Mouse (Mus musculus) MN1 (cell line): ENCODE data around the gene Fabp3.

ENCODE experiments used
- DNase-seq: peaks from one replicate; pipeline ENCODE4 v3.0.0-alpha.2; 2016; ENCODE audit warnings: low spot score

Fabp3 gene

DNA sequence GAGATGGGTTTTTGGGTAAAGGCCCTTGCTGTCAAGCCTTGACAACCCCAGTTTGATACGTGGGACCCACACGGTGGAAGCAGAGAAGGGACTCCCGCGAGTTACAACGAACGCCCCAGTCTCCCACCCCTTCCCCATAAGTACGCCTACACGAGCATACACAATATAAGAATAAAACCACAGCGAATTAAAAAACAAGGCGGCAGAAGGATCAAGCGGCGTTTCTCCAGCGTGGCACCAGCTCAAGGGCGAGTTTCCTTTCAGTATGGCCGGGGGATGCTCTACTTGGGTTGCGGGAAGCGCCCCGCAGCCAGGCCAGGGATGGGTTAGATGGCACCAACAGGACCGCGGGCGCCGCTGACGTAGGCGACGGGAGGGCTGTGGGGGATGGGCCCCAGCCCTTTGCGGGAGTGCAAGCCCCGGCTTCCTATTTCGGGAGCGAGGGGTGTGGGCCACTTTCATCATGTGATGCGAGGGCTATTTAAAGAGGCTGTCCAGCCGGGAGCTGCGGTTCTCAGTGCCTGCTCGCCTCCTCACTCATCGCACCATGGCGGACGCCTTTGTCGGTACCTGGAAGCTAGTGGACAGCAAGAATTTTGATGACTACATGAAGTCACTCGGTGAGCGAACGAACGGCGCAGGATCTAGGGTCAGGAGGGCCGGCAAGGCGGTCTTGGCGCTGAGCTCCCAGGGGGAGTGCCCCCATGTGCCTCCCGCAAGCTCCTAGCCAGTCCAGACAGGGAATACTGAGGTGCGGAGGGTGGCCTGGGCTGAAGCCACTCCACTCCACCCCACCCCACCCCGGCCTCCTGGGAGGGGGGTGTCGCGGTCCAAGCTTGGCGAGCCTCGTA lies at the start of gene Fabp3, which contains the start of gene Gm10570:
TSS of gene Fabp3 (plus strand) at position 365 of the 851 bp plus-strand sequence.
TSS of gene Gm10570 (minus strand) at position 444 of the 851 bp plus-strand sequence.
- no peak for DNase-seq

DNA sequence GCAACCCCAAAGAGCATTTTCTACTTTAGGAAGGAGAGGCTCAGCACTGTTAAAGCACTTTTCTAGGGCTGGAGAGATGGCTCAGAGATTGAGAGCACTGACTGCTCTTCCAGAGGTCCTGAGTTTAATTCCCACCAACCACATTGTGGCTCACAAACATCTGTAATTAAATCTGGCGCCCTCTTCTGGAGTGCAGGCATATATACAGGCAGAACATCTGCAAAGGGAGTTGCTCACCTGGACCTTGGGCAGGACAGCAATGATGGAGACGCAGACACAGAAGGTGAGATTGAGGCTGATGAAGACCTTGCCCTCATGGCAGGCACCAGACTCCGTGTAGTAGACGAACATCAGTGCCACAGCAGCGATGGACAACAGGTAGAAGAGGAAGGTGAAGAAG lies 48.0 kb upstream of the Fabp3 start:
- no peak for DNase-seq

DNA sequence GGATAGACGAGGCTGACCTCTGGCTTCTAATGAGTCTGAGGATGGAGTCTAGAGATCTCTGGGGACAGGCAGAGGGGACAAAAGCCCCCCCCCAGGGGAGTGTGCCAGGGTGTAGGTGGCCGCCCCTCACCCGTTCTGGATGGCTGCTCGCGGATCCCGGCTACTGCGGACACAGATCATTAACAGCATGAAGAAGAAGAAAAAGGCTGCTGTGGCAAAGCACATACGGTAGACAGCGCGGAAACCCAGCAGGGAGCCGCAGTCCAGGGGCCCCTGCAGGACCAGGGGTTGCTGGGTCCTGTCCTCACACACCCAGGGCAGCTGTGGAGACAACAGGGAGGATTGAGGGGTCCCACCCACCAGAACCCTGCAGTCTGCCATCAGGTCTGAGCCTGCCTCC lies 44.3 kb upstream of the Fabp3 start:
- DNase-seq = no peak

DNA sequence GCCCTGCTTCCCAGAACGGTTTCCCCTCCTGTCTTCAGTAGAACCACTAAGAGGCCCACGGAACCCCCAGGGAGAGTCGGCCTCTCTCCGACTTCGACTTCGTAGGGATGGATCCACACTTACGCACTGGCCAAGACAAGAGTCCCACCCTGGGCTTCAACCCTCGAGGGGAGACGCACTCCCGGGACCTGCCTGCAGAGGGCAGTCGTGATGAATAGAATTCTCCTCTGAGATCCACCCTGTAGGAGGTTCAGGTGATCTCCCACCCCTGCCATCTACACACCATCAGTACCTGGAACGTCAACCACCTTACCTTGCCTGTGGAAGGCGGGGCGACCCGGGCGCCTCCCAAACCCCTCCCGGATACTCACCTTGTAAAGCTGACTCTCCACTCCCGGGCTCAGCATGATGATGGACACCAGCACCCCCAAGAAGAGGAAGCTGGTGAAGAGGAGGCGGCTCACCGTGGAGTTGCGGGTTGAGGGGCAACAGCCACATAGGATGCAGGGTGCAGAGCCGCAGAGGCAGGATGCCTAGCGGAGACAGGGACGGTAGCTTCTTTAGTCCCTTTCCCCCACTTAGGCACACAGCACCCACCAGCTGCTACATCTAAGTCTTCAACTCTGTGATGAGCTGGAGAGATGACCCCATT lies 43.6 kb upstream of the Fabp3 start:
- DNase-seq = peak; percentile 22

DNA sequence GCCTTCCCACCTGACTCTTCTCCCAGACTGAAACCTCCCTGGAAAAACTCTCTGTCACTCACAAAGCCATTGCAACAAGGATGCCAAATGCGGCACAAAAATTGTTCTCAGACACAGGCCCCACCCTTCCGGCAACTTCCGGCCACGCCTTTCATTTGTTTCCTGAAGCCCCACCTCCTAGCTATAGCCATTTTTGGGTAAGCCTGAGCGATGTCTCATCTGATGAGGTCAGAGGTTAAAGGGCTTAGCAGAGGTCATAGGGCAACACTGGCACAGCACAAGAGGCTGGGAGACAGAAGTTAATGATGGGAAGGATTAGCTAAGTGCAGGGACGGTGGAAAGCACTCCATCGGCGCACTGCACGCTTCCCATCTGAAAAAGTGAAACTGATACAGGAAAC lies 41.8 kb upstream of the Fabp3 start:
- DNase-seq = peak; percentile 57

DNA sequence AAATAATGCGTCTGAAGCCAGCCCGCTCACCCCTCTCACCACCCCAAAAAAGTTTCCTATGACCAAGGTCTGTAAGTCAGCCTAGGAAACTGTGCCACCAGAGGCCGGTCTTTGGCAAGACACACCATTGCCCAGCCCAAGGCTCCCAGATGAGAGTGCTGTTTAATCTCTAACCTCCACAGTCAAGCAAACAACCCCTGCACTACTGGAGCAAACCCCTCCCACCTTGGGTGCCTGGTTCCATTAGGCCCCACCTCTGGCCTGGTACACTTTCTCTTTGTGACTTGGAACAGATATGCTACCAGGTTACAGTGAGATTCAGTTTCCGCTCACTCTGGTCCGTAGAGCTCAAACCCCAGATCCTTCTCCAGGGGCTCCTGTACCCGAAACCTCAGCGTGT lies 41.3 kb upstream of the Fabp3 start:
- DNase-seq = peak; percentile 44

DNA sequence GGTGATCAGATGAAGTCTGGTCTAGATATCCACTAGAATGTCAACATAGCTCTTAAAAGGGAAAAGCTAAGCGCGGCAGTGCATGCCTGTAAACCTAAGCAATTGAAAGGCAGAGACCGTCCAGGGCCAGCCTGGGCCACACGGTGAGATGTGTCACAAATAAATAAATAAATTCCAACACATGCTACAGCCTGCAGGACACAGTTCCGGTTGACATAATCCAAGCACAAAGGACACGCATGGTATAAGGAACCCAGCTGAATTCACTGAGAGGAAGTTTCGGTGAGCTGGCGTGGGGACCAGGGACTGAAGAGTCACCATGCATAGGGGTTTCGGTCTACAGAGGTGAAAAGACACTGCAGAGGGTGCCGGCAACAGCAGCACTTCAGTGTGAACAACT lies 39.7 kb upstream of the Fabp3 start:
- DNase-seq = no peak

DNA sequence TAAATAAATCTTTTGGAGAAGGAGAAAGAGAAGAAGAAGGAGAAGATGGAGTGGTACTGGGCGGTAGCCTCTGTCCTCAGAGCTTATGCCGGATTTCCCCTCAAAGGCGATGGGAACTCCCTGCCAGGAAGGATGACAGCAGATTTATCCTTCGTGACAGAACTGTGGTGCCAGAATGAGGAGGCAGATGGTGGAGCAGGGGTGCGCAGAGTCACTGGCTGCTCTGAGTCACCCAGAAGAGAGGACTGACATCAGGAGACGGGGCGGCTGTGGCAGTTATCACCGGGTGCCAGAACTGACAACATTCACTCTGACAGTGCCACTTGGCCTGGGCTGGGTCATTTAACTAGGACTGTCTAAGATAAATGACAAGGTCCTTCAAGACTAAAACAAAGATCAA lies 38.3 kb upstream of the Fabp3 start:
- no peak for DNase-seq

DNA sequence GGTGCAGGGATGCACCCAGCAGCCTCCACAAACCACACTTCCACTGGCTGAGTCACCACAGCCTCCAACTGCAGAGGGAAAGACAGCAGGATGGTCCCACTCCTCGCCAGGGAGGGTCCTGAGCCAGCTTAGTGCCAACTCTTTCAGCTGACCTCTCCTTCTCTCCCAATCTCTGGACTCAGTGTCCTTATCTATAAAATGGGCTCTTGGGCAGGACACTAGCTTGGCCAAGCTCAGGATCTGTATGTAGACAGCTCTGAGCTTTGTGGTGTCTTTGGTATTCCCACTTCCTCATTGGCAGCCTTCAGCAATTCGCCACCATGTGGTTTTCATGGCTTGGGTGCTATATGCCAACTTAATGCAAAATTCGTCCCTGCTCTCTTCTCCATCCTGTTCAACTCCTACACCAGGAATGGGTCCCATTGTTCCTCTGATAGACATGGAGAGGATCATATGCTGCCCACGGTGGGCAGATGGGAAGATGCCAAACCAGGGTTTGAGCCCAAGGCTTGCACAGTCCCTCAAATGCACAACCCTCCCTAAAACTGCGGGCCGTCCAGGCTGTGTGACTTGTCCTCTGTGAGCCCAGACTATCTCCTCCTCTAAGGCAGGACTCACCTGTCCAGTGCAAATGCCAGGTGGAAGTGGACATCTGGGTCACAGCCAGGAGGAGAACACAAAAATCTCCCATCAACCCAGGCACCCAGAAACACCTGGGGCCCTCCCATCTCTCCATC lies 37.6 kb upstream of the Fabp3 start:
- DNase-seq = no peak

DNA sequence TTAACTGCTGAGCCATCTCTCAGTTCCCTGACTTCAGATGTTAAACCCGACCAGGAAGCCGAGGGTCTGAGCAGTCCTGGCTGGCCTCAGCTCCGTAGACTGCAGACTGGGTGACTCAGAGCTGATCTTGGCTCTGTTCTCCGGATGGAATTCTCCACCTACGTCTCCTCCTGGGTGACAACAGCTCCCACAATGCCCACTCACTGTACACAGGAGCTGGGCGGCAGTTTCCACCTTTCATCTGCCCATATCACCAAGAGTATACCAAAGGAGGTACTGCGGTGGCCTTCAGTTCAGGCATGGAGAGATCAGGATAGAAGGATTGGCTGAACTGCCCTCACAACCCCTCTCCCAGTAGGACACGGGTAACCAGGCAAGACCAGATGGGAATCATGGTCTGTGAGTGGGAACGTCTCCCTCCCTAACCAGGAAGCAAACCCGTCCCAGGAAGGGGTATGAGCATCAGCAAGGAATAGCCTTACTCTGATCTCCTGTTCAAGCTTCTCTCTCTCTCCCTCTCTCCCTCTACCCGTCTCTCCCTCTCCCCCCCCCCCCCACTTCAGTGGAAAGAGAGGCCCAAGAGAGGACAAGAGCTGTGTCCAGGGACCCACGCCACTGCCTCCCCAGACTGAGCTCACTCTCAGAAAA lies 34.6 kb upstream of the Fabp3 start:
- peak; percentile 51 for DNase-seq

DNA sequence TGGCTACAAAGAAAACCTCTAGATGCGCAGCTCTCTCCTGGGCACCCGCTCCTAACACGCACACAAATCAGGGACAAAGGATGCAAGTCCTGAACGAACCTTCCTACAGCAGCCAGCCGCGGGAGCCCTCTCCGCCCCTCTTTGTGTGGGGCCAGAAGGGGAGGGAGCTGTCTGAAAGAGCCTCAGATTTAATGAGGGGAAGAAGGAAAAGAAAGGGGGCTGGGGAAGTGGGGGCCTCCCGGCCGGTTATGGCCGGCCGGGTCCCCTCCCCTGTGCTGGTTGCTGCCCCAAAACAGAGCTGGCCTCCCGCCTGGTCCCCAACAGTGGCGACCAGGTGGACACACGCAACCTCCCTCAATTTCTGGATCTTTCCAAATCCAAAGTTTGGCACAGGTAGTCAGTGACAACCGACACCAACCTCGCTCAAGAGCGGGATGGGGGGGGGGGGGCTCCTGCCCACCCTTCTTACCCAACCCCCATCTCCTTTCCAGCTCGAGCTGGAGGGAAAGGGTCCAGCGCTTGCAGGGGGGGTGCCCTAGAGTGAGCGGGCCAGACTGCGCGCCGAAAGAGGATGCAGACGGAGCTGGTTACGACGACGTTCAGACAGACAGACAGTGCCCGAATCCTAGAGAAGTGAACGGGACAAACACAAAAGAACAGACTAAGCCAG lies 33.9 kb upstream of the Fabp3 start:
- DNase-seq = no peak

DNA sequence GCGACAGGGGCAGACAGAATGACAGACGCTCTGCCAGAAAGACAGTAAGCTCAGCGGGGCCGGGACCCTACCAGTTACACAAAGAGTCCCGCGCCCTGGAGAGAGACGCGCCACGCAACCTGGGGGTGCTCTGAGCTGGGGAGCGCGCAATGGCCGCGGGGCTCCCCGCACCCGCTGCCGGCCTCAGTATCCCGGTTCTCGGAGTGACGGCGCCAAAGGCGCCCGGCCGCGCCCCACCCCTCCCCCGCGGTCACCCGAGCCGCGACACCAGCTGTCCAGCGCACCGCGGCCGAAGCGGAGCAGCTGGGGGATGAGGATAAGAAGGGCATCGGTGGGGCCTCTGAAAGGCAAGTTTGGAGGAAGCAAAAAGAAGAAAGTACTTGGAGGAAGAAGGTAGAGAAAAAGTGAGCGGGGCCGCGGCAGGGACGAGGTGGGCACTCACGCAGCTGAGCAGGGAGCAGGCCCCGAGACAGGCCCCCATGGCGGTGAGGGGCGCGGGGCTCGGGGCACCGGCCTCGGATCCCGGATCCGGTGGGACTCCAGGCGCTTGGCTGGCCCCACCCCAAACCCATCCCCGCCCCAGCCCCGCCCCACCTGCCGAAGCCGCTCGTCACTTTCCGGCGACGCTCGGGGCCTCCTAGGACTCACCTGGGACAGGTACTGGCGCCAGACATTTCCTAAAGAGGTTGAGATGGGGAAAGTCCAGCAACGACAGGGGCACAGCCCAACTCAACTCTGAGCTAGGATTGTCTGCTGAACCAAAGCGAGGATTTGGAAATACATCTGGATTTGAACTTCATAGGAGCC lies 33.2 kb upstream of the Fabp3 start:
- DNase-seq = no peak

DNA sequence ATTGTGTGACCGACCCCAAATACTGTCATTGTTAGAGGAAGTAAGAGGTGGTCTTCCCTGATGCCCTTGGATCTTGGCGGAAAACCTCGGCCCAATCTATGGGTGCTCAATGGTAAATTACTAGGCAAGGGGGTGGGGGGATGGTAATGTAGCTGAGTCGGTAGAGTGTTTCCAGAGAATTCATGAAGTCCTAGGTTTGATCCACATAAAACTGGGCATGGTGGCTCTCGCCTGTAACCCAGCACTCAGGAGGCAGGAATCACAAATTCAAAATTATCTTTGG lies 32.6 kb upstream of the Fabp3 start:
- DNase-seq = no peak

DNA sequence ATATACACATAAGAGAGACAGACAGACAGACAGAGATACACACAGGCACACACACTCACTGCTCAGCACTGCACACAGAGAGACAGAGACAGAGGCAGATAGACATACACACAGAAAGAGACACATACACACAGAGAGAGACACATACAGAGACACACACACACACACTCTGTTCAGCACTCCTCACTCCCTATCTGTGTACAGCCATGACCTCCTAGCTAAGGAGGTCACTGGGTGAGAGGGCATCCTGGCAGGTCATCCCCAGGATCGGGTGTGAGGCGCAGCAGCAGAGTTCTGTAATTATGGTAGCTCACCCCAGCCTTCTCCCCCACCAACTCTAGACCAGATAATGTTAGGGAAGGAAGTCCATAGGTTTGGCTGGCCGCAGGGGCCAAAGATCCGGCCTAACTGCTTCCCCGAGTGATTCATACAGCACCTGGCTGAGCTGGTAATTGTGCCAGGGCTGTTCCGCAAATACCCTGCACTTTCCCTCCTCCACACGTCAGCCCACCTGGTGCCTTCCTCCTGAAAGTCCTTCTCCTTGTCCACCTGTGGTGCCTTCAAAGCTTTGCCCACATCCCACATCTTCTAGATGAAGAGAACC lies 31.7 kb upstream of the Fabp3 start:
- DNase-seq = no peak

DNA sequence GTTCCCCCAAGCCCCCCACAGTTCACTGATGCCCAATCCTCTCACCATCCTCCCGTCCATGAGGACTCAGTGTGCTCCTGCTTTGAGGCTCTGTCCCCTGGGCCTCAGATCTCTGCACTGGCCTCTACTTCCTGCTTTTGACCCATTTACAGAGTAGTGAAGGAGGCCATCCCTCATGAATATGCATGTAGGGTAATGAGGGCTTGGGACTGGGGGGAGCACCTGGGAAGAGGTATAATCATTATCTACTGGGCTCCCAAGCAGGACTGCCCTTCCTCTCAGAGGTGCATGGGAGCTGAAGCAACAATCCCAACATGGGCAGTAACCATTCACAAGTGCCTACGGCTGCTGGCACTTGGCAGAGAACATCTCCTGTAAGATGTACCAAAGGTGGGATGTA lies 29.3 kb upstream of the Fabp3 start, which contains the start of gene Serinc2:
TSS of gene Serinc2 (minus strand) at position 101 of the 400 bp plus-strand sequence.
- DNase-seq = no peak

DNA sequence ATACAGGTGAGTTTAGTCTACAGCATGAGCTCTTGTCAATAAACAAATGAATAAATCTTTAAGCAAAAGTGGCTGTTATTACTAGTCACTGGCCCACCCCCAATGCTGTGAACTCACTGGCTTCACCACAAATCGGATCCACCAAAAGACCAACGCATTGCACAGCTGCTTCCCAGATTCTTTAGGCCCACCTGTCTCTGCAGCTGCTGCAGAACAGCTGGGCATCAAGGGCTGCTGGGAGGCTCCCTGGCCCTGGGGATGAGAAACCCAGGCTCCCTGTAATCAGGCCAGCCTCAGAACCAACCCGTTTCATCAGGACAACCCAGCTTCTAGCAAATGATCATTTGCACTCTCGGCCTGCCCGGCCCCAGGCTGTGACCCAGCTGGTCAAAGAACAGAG lies 25.5 kb upstream of the Fabp3 start:
- DNase-seq = no peak

DNA sequence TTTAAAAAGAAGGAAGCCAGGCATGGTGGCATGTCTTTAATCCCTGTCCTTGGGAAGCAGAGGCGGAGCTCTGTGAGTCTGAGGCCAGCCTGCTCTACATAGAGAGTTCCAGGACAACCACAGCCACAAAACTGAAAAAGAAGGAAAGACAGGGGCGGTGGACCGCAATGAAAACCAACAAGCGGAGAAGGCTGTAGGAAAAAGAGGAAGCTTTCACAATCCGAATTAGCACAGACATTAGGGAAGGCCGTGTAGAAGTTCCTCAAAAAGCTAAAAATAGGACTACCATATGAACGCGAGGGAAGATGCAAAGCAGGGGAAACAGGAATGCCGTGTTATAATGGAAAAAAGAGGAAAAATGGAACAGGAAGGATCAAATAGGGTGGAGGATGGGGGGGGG lies 24.6 kb upstream of the Fabp3 start:
- no peak for DNase-seq

DNA sequence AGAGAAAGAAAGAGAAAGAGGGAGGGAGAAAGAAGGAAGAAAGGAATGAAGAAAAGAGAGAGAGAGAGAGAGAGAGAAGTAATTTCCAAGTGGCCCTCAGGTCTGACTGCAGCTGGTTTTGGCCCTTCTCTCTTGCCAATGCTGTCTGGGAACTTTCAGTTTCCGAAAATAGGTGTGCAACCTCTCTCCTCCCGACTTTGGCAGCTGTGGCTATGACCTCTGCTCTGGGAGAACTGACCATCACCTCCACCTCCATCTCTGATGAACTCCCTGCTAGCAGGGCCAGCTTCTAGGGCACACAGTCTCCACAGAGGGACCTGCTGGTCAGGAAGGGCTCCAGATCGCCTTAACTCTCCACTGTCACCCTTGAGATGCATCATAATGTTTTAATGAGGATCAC lies 21.9 kb upstream of the Fabp3 start:
- no peak for DNase-seq

DNA sequence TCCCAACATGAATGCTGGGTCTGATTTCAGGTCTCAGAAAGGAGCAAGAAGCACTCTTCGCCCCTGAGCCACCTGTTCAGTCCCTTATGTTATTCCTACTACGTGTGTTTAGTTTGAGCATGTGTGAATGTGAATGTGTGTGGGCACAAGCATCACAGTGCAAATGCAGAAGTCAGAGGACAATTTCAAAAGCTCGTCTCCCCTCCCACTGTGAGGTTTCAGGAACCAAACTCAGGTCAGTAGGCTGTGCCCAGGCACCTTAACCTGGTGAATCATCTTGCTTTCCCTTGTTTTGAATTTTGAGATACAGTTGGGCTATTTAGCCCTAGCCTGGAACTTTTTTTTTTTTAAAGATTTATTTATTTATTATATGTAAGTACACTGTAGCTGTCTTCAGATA lies 18.6 kb upstream of the Fabp3 start:
- no peak for DNase-seq

DNA sequence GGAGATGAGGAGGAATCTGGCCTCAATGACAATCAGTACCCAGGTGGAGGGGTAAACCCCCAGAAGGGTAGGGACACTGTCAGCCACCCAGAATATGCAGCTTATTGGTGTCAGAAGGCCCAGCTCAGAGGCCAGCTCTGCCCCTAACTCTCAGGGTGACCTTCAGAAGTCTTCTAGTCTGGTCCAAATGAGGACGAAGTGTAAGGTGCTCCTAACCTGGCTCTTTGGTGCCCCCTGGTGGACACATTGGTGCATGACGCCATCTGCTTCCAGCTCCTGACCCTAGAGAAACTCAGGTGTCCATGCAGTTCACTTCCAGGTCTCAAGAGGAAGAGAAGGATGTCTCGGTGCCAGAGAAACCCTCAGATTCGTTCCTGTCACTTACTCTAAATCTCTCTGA lies 16.1 kb upstream of the Fabp3 start:
- DNase-seq = peak; percentile 80

DNA sequence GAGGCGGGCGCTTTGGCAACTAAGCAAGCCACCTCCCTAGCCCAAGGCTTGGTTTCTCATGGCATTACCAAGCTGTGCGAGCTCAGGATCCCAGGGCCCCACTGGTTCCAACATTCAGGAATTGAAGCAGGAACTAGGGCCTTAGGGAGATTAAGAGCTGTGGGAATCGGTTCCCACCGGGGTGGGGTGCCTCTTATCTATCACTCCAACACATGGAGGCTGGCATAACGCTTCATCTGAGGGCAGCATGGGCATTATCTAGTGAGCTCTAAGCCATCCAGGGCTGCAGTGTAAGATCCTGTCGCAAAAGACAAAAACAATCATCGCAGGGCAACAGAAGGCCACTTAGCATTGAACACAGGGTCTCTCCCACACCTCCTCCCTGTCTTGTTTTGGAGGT lies 13.9 kb upstream of the Fabp3 start:
- no peak for DNase-seq
